Mouse (Mus musculus) hindbrain, embryonic 14.5 days (tissue): ENCODE measurements around the gene Serpinb11. TPM values are rescaled to one million over a fixed set of nuclear protein-coding genes. Genes with fewer than 3 reads are reported as not detected.

Source experiments
- polyA plus RNA-seq: library from polyadenylated mRNA; unstranded; fragments of >200 nt; fragmentation: Nextera tagmentation; extraction: Ambion mirVana; gene quantifications from 2 replicates; pipeline ENCODE4 v1.2.1, GENCODE M21; 2014

The Serpinb11 gene
- polyA plus RNA-seq, 1 experiment from 2014 or later: not detected

Other genes starting within 250 kb of the Serpinb11 start
- gene Serpinb3b, start 82.8 kb upstream of the Serpinb11 start, polyA plus RNA-seq: not detected in 2 replicates
- gene Serpinb3c, start 82.8 kb upstream of the Serpinb11 start, polyA plus RNA-seq: not detected in 2 replicates
- 0.25 TPM in 1 of 2 replicates, not detected in the other for gene Serpinb7, start 38.5 kb downstream of the Serpinb11 start, polyA plus RNA-seq
- 0.23 TPM in 1 of 2 replicates, not detected in the other for gene Serpinb2, start 150.2 kb downstream of the Serpinb11 start, polyA plus RNA-seq
- 0.41 and 0.67 TPM in 2 replicates for gene Serpinb8, start 228.8 kb downstream of the Serpinb11 start, polyA plus RNA-seq